ENCODE assay signal across 8 mouse cellular contexts in genomic region chr6:67375982-67376391, GRCm38 (mm10). TPM values are rescaled to one million over a fixed set of nuclear protein-coding genes. Genes with fewer than 3 reads are reported as not detected.
A peak's percentile ranks its signal among the peaks of the same experiment; 100 is the strongest.
DNase-seq lines count a peak whose midpoint lies in the region; ATAC-seq and TF ChIP-seq lines count a peak whose summit lies in the region.

Gene Il12rb2, minus strand, starts transcription at chr6:67376188.

- ATAC-seq in common myeloid progenitor, adult 5-6 weeks (replicated peaks; ENCODE audit: low read depth, poor library complexity, severe bottlenecking), result peak; percentile 96
- ATAC-seq in heart, embryonic 12.5 days (ENCODE audit: insufficient number of reproducible peaks, low FRiP score), result no peak
- ATAC-seq in limb, embryonic 14.5 days (ENCODE audit: low FRiP score, low read depth), result no peak
- 0 out of 2 replicates have a peak, but pooled peaks have one; percentile 23 for ATAC-seq in midbrain, embryonic 12.5 days (ENCODE audit: low FRiP score, low read depth)
- no peak for ATAC-seq in stomach, embryonic 16.5 days (ENCODE audit: insufficient read depth, low FRiP score)

- DNase-seq in left cerebral cortex, postnatal 4 days, result peak; percentile 3
- no peak for DNase-seq in left cerebral cortex, adult 18-20 months (ENCODE audit: low spot score in 2 of 2)
- DNase-seq in limb, embryonic 14.5 days (ENCODE audit: low spot score), result no peak
- DNase-seq in frontal cortex, postnatal 14 days (ENCODE audit: low spot score in 2 of 2), result no peak

- intact Hi-C loops in left cerebral cortex, postnatal 4 days (cut with DNase I), result no loop called here

- H3K4me1 ChIP-seq in heart, embryonic 12.5 days (replicated peaks), result peaks cover 7% of the 10 kb centered on the region; the same call in 1 of the 2 replicates
- no peaks in the 10 kb centered on the region for H3K4me1 ChIP-seq in limb, embryonic 14.5 days (ENCODE audit: control insufficient read depth, insufficient read depth, low read length)
- peaks cover 7% of the 10 kb centered on the region; the same call in 1 of the 2 replicates for H3K4me1 ChIP-seq in midbrain, embryonic 12.5 days
- peaks cover 3% of the 10 kb centered on the region; the same call in 1 of the 2 replicates for H3K4me1 ChIP-seq in stomach, embryonic 16.5 days (ENCODE audit: control insufficient read depth, insufficient read depth, low read length)

- no peaks in the 10 kb centered on the region for H3K36me3 ChIP-seq in heart, embryonic 12.5 days
- no peaks in the 10 kb centered on the region for H3K36me3 ChIP-seq in limb, embryonic 14.5 days (ENCODE audit: control insufficient read depth, insufficient read depth, low read length)
- H3K36me3 ChIP-seq in midbrain, embryonic 12.5 days, result no peaks in the 10 kb centered on the region
- H3K36me3 ChIP-seq in stomach, embryonic 16.5 days (ENCODE audit: control insufficient read depth, insufficient read depth, low read length), result no peaks in the 10 kb centered on the region

- H3K9ac ChIP-seq in heart, embryonic 12.5 days, result 0 out of 2 replicates have a peak within 1 kb of the TSS, but pooled peaks have one; percentile 17
- H3K9ac ChIP-seq in limb, embryonic 14.5 days (ENCODE audit: low read depth, low read length, severe bottlenecking), result no peak within 1 kb of the TSS
- H3K9ac ChIP-seq in midbrain, embryonic 12.5 days (replicated peaks), result no peak within 1 kb of the TSS
- H3K9ac ChIP-seq in stomach, embryonic 16.5 days (ENCODE audit: low read length), result no peak within 1 kb of the TSS

- peaks cover 11% of the 10 kb centered on the region; the same call in 1 of the 2 replicates for H3K27me3 ChIP-seq in heart, embryonic 12.5 days (replicated peaks)
- peaks cover 14% of the 10 kb centered on the region; the same call in 1 of the 2 replicates for H3K27me3 ChIP-seq in limb, embryonic 14.5 days (ENCODE audit: control insufficient read depth, insufficient read depth, low read length)
- H3K27me3 ChIP-seq in midbrain, embryonic 12.5 days, result peaks cover 11% of the 10 kb centered on the region; the same call in 1 of the 2 replicates
- peaks cover 14% of the 10 kb centered on the region for H3K27me3 ChIP-seq in stomach, embryonic 16.5 days (ENCODE audit: control insufficient read depth, insufficient read depth, low read length)

- no peak for TF ChIP-seq POLR2A in limb, embryonic 14.5 days (IDR thresholded peaks at IDR 0.05; ENCODE audit: borderline replicate concordance, extremely low read depth, insufficient read depth, insufficient read length)

- H3K4me2 ChIP-seq in heart, embryonic 12.5 days, result peak within 1 kb of the TSS; percentile 92
- peak within 1 kb of the TSS; percentile 38 for H3K4me2 ChIP-seq in limb, embryonic 14.5 days (replicated peaks; ENCODE audit: low read depth, low read length, severe bottlenecking)
- H3K4me2 ChIP-seq in midbrain, embryonic 12.5 days (replicated peaks), result peak within 1 kb of the TSS; percentile 56
- peak within 1 kb of the TSS; percentile 45 for H3K4me2 ChIP-seq in stomach, embryonic 16.5 days (ENCODE audit: low read depth, low read length)

- peak within 1 kb of the TSS; percentile 45 for H3K4me3 ChIP-seq in heart, embryonic 12.5 days
- peak within 1 kb of the TSS; percentile 17 for H3K4me3 ChIP-seq in limb, embryonic 14.5 days (replicated peaks; ENCODE audit: low read length)
- peak within 1 kb of the TSS; percentile 31 for H3K4me3 ChIP-seq in midbrain, embryonic 12.5 days
- peak within 1 kb of the TSS; percentile 25 for H3K4me3 ChIP-seq in stomach, embryonic 16.5 days (replicated peaks; ENCODE audit: low read length)

- H3K9me3 ChIP-seq in heart, embryonic 12.5 days (replicated peaks), result no peaks in the 10 kb centered on the region
- no peaks in the 10 kb centered on the region for H3K9me3 ChIP-seq in limb, embryonic 14.5 days (ENCODE audit: control insufficient read depth, low read length)
- H3K9me3 ChIP-seq in midbrain, embryonic 12.5 days, result no peaks in the 10 kb centered on the region
- no peaks in the 10 kb centered on the region for H3K9me3 ChIP-seq in stomach, embryonic 16.5 days (replicated peaks; ENCODE audit: control insufficient read depth, low read length)

- 3% methylated on average over 26 of the region's 26 CpGs for WGBS in heart, embryonic 12.5 days
- WGBS in limb, embryonic 14.5 days, result 3% methylated on average over 26 of the region's 26 CpGs
- 2% methylated on average over 26 of the region's 26 CpGs for WGBS in midbrain, embryonic 12.5 days
- whole genome bisulfite sequencing in stomach, embryonic 16.5 days, result 2% methylated on average over 26 of the region's 26 CpGs

- no peak within 1 kb of the TSS for H3K27ac ChIP-seq in heart, embryonic 12.5 days (ENCODE audit: poor library complexity, severe bottlenecking)
- no peak within 1 kb of the TSS for H3K27ac ChIP-seq in limb, embryonic 14.5 days (replicated peaks; ENCODE audit: low read depth, low read length)
- no peak within 1 kb of the TSS for H3K27ac ChIP-seq in midbrain, embryonic 12.5 days (replicated peaks)
- H3K27ac ChIP-seq in stomach, embryonic 16.5 days (ENCODE audit: low read length), result no peak within 1 kb of the TSS

RNA-seq across cellular contexts. Expression of gene Il12rb2, which starts in this region (rescaled TPM):
- under 1 TPM in 1 of 2 experiments, not detected in 1; 0.22 TPM for total RNA-seq in left cerebral cortex, postnatal 4 days (2021)
- not detected for total RNA-seq in left cerebral cortex, adult 18-20 months (2021)
- 5.2 and 5.3 TPM in 2 replicates for total RNA-seq in common myeloid progenitor, adult 5-6 weeks (2017)
- not detected in 2 replicates for polyA plus RNA-seq in heart, embryonic 12.5 days (2016; fragmentation: Nextera tagmentation; extraction: Ambion mirVana)
- polyA plus RNA-seq in limb, embryonic 14.5 days (2012; rRNA removed), result 0.31 and 0.33 TPM in 2 replicates
- 0.08 TPM in 2 replicates for polyA plus RNA-seq in limb, embryonic 14.5 days (2014; fragmentation: Nextera tagmentation; extraction: Ambion mirVana)
- polyA plus RNA-seq in midbrain, embryonic 12.5 days (2016; fragmentation: Nextera tagmentation; extraction: Ambion mirVana), result not detected in 2 replicates
- 0.05 TPM in 1 of 2 replicates, not detected in the other for polyA plus RNA-seq in stomach, embryonic 16.5 days (2015; fragmentation: Nextera tagmentation; extraction: Ambion mirVana)

Comparison
In these comparisons a context has a peak if more than half of its experiments do, and no peak if none do; other contexts are left out.
1. Peak in DNase-seq in left cerebral cortex, postnatal 4 days; RNA of the gene not detected or under 1 TPM.
2. Peak in ATAC-seq, H3K4me3 ChIP-seq and H3K4me2 ChIP-seq in midbrain, embryonic 12.5 days; RNA of the gene not detected or under 1 TPM.
3. H3K4me2 ChIP-seq: peak in every context shown above with its lines; median percentile 92 in heart, embryonic 12.5 days; 56 in midbrain, embryonic 12.5 days; 45 in stomach, embryonic 16.5 days; 38 in limb, embryonic 14.5 days.